Mouse (Mus musculus): ENCODE results near the gene Zwilch. TPM values are rescaled to one million over a fixed set of nuclear protein-coding genes. Genes with fewer than 3 reads are reported as not detected.

Zwilch gene
- polyA plus RNA-seq, 1 experiment from 2014 or later: 5.2 TPM

- Histone ChIP-seq H3K27me3 (replicated peaks) (peaks cover 17% of the 10 kb centered on the region), H3K9me3 (no peaks in the 10 kb centered on the region), H3K4me2 (no peak overlapping the region), H3K4me1 (peaks cover 12% of the 10 kb centered on the region), H3K27ac (no peak overlapping the region), H3K4me3 (no peak overlapping the region), H3K36me3 (replicated peaks) (no peaks in the 10 kb centered on the region), H3K9ac (no peak overlapping the region)
- WGBS: 48% methylated on average over 5 of the region's 5 CpGs
- ATAC-seq (replicated peaks): no peak
Measured at GRCm38 (mm10) chr9:64087461-64088235, 85.3 kb downstream of the Zwilch start.

Other genes with a start within 250 kb of the Zwilch start
- gene Smad6, start 151.0 kb downstream of the Zwilch start, polyA plus RNA-seq (2015; fragmentation: Nextera tagmentation; extraction: Ambion mirVana): 1.5 and 1.9 TPM in 2 replicates
- gene Lctl, start 56.0 kb downstream of the Zwilch start, polyA plus RNA-seq (2015; fragmentation: Nextera tagmentation; extraction: Ambion mirVana): not detected in 2 replicates
- 543 and 555 TPM in 2 replicates for gene Rpl4, start 271 bp upstream of the Zwilch start, polyA plus RNA-seq (2015; fragmentation: Nextera tagmentation; extraction: Ambion mirVana)
- 33.9 and 36.6 TPM in 2 replicates for gene Snapc5, start 6.2 kb upstream of the Zwilch start, polyA plus RNA-seq (2015; fragmentation: Nextera tagmentation; extraction: Ambion mirVana)
- gene Uchl4, start 62.1 kb upstream of the Zwilch start, polyA plus RNA-seq (2015; fragmentation: Nextera tagmentation; extraction: Ambion mirVana): 2.6 and 2.7 TPM in 2 replicates
- 56.9 and 60.1 TPM in 2 replicates for gene Map2k1, start 80.5 kb upstream of the Zwilch start, polyA plus RNA-seq (2015; fragmentation: Nextera tagmentation; extraction: Ambion mirVana)
- gene Tipin, start 108.5 kb upstream of the Zwilch start, polyA plus RNA-seq (2015; fragmentation: Nextera tagmentation; extraction: Ambion mirVana): 57.0 and 67.9 TPM in 2 replicates
- gene Dis3l, start 168.2 kb upstream of the Zwilch start, polyA plus RNA-seq (2015; fragmentation: Nextera tagmentation; extraction: Ambion mirVana): 22.8 and 25.5 TPM in 2 replicates
- 20.2 and 22.4 TPM in 2 replicates for gene Megf11, start 212.5 kb upstream of the Zwilch start, polyA plus RNA-seq (2015; fragmentation: Nextera tagmentation; extraction: Ambion mirVana)

Measured in midbrain, embryonic 15.5 days (tissue).